Mouse (Mus musculus): Measurements from ENCODE around the gene Unc93b1. TPM values are rescaled to one million over a fixed set of nuclear protein-coding genes. Genes with fewer than 3 reads are reported as not detected.

The Unc93b1 gene
- polyA plus RNA-seq (2014; fragmentation: Nextera tagmentation; extraction: Ambion mirVana): 7.5 and 9.4 TPM in 2 replicates

DNA sequence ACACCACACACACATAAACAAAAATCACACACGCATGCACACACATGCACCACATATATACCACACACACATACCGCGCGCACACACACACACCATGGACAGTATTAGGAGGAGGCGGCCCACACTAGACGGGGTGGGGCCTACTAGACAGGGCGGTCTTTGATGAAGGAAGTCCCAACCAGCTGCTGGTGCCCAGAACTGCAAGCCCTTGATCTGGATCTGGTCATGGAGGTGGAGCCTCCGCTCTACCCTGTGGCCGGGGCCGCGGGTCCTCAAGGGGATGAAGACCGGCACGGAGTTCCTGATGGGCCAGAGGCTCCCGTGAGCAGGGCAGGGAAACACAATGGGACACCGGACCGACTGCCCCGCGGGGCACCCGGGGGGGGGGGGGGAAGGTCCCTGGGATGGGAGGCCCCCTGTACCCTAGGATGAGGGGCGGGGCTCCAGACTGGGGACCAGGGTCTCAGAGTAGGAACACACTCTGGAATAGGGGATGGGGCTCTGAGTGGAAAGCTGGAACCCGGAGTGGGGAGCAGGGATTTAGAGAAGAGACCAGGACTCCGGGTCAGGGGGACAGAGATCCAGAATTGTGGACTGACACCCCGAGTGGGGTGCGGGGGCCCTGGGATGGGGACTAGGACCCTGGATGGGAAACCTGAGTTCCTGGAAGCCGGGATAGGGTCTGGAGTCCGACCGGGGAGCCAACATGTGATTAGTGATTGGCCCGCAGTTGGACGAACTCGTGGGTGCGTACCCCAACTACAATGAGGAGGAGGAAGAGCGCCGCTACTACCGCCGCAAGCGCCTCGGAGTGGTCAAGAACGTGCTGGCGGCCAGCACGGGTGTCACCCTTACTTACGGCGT lies at the start of gene Unc93b1:
TSS of gene Unc93b1 (plus strand) at position 155 of the 864 bp plus-strand sequence.
- H3K9me3 ChIP-seq (replicated peaks; ENCODE audit: control insufficient read depth, low read length): no peaks in the 10 kb centered on the region
- 7% methylated on average over 39 of the region's 42 CpGs for WGBS
- DNase-seq (ENCODE audit: low spot score) (peak; percentile 36), ATAC-seq (peak; percentile 62; the same call in 1 of the 2 replicates)
- H3K27me3 ChIP-seq (replicated peaks; ENCODE audit: control insufficient read depth, insufficient read depth, low read length): 0 out of 2 replicates have a peak, but pooled peaks cover 2% of the 10 kb centered on the region
- H3K4me3 ChIP-seq (ENCODE audit: low read depth, low read length): peak within 1 kb of the TSS; percentile 35
- peaks cover 6% of the 10 kb centered on the region; the same call in 1 of the 2 replicates for H3K4me1 ChIP-seq (ENCODE audit: control insufficient read depth, insufficient read depth, low read length)
- no peaks in the 10 kb centered on the region for H3K36me3 ChIP-seq (ENCODE audit: control insufficient read depth, insufficient read depth, low read length)
- peak within 1 kb of the TSS; percentile 62 for H3K4me2 ChIP-seq (ENCODE audit: low read length)
- no peak within 1 kb of the TSS for H3K27ac ChIP-seq (ENCODE audit: low read depth, low read length)
- peak within 1 kb of the TSS; percentile 10; the same call in 1 of the 2 replicates for H3K9ac ChIP-seq (ENCODE audit: low read length)

DNA sequence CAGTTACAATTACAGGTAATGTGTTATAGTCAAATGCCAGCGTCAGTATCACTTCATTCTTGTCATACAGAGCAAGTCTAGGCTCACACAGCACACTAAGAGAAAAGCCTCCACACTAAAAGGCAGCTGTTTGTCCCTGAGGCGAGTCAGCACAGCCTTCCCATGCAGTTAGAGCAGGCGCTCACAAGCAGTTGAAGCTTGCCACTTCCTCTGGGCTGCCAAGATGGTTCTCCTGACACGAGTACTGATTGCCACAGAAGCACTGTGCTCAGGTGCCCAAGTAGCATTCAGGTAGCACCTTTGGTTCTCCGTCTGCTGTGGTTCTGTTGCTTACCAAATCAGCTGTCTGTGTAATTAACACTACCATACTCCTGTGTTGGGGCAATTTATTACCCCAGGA lies 45.9 kb upstream of the Unc93b1 start:
- Histone ChIP-seq H3K9me3 (replicated peaks; ENCODE audit: control insufficient read depth, low read length) (no peaks in the 10 kb centered on the region), H3K4me3 (ENCODE audit: low read depth, low read length) (no peak overlapping the region), H3K36me3 (ENCODE audit: control insufficient read depth, insufficient read depth, low read length) (peaks cover 68% of the 10 kb centered on the region), H3K27me3 (replicated peaks; ENCODE audit: control insufficient read depth, insufficient read depth, low read length) (no peaks in the 10 kb centered on the region), H3K9ac (ENCODE audit: low read length) (no peak overlapping the region), H3K4me1 (ENCODE audit: control insufficient read depth, insufficient read depth, low read length) (no peaks in the 10 kb centered on the region), H3K27ac (ENCODE audit: low read depth, low read length) (no peak overlapping the region), H3K4me2 (ENCODE audit: low read length) (no peak overlapping the region)
- DNase-seq (ENCODE audit: low spot score) (no peak), ATAC-seq (no peak)
- 91% methylated on average over 5 of the region's 5 CpGs for WGBS

DNA sequence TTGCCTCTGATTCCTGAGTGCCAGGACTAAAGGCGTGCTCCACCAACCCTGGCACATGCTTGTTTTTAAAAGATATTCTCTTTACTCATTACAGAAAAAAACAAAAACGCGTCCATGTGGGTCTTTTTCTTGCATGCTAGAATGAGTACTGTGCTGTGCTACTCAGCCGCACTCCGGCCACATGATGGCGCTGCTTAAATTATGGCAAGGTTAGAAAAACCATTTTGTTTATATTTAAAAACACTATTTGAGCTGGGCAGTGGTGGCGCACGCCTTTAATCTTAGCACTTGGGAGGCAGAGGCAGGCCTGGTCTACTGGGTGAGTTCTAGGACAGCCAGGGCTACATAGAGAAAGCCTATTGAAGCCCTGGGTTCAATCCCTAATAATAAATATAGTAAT lies 44.8 kb upstream of the Unc93b1 start:
- Histone ChIP-seq H3K4me1 (ENCODE audit: control insufficient read depth, insufficient read depth, low read length) (no peaks in the 10 kb centered on the region), H3K4me3 (ENCODE audit: low read depth, low read length) (no peak overlapping the region), H3K9ac (ENCODE audit: low read length) (no peak overlapping the region), H3K36me3 (ENCODE audit: control insufficient read depth, insufficient read depth, low read length) (peaks cover 77% of the 10 kb centered on the region), H3K27me3 (replicated peaks; ENCODE audit: control insufficient read depth, insufficient read depth, low read length) (no peaks in the 10 kb centered on the region), H3K4me2 (ENCODE audit: low read length) (no peak overlapping the region), H3K27ac (ENCODE audit: low read depth, low read length) (no peak overlapping the region), H3K9me3 (replicated peaks; ENCODE audit: control insufficient read depth, low read length) (no peaks in the 10 kb centered on the region)
- ATAC-seq (no peak), DNase-seq (ENCODE audit: low spot score) (peak; percentile 13)
- 89% methylated on average over 8 of the region's 8 CpGs for WGBS

DNA sequence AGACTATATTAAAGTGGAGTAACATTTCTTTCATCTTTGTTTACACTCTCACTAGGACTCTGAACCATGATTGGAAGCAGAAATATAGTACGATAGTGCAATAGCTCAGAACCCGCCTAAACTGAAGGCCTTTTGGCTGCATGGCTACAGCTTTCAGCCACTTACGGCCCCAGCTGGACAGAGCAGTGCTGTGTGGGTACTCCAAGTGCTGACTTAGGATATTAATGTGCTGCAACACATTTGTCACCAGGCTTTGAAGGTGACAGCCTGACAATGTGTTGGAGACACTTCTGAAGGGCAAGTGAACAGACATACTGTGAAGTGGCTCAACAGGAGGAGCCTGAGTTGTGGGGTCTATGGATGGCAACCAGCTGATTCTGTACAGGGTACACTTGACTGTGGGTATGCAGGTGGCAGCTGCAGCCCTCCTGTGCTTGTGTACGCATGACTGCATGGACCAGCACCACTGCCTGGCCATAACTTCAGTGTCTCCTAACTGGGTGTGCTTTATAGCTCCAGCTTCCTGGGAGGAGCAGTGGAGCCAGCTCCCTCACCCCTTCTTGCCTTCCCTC lies 41.4 kb upstream of the Unc93b1 start:
- Histone ChIP-seq H3K4me1 (ENCODE audit: control insufficient read depth, insufficient read depth, low read length) (no peaks in the 10 kb centered on the region), H3K9me3 (replicated peaks; ENCODE audit: control insufficient read depth, low read length) (no peaks in the 10 kb centered on the region), H3K27me3 (replicated peaks; ENCODE audit: control insufficient read depth, insufficient read depth, low read length) (no peaks in the 10 kb centered on the region), H3K9ac (ENCODE audit: low read length) (no peak overlapping the region), H3K36me3 (ENCODE audit: control insufficient read depth, insufficient read depth, low read length) (peaks cover 75% of the 10 kb centered on the region), H3K4me2 (ENCODE audit: low read length) (no peak overlapping the region), H3K4me3 (ENCODE audit: low read depth, low read length) (no peak overlapping the region), H3K27ac (ENCODE audit: low read depth, low read length) (no peak overlapping the region)
- ATAC-seq (no peak), DNase-seq (ENCODE audit: low spot score) (no peak)
- WGBS: 96% methylated on average over 4 of the region's 4 CpGs

DNA sequence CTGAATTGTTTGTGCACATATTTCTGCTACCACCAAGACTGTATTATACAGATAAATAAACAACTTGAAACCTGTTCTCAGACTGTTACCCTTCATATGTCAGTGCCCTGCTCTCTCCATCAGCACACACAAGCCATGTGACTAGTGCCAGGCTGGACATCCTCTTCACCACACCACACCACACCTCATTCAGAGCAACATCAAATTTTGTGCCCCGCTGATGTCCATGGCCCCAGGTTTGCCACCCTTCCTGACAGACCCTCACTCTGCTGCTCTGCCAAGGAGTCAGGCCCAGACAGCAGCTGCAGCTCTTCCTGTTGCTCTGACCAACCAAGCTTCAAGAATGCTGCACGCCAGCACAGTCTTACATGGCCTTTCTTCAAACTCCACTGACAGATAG lies 40.7 kb upstream of the Unc93b1 start:
- Histone ChIP-seq H3K9ac (ENCODE audit: low read length) (no peak overlapping the region), H3K4me1 (ENCODE audit: control insufficient read depth, insufficient read depth, low read length) (no peaks in the 10 kb centered on the region), H3K27me3 (replicated peaks; ENCODE audit: control insufficient read depth, insufficient read depth, low read length) (no peaks in the 10 kb centered on the region), H3K36me3 (ENCODE audit: control insufficient read depth, insufficient read depth, low read length) (peaks cover 68% of the 10 kb centered on the region), H3K4me3 (ENCODE audit: low read depth, low read length) (no peak overlapping the region), H3K4me2 (ENCODE audit: low read length) (no peak overlapping the region), H3K9me3 (replicated peaks; ENCODE audit: control insufficient read depth, low read length) (no peaks in the 10 kb centered on the region), H3K27ac (ENCODE audit: low read depth, low read length) (no peak overlapping the region)
- ATAC-seq (no peak), DNase-seq (ENCODE audit: low spot score) (no peak)
- WGBS: 100% methylated on average over 2 of the region's 2 CpGs

DNA sequence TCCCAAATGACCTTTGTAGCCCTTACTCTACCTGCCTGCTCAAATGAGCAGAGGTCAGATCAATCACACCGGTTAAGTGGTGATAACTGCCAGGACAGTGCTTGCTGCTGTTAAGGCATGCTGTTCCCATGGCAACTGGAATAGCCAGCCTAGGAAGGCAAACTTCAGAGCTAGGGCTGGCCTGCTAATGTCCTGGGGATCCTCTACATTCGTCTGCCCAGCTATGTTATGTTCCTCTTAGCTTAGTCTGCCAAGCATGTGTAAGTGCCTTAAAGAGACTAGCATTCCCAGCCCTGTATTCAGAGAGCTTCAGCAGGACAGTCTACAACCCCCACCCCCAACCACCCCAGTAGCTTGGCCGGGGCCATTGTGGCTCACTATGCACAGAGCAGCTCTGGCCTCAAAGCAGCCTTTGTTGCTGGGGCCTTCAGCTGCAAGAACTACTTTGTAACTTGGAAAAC lies 39.8 kb upstream of the Unc93b1 start:
- Histone ChIP-seq H3K27ac (ENCODE audit: low read depth, low read length) (no peak overlapping the region), H3K36me3 (ENCODE audit: control insufficient read depth, insufficient read depth, low read length) (peaks cover 62% of the 10 kb centered on the region), H3K27me3 (replicated peaks; ENCODE audit: control insufficient read depth, insufficient read depth, low read length) (no peaks in the 10 kb centered on the region), H3K4me1 (ENCODE audit: control insufficient read depth, insufficient read depth, low read length) (no peaks in the 10 kb centered on the region), H3K4me2 (ENCODE audit: low read length) (no peak overlapping the region), H3K4me3 (ENCODE audit: low read depth, low read length) (no peak overlapping the region), H3K9me3 (replicated peaks; ENCODE audit: control insufficient read depth, low read length) (no peaks in the 10 kb centered on the region), H3K9ac (ENCODE audit: low read length) (no peak overlapping the region)
- no peak for ATAC-seq
- WGBS: 35% methylated on average over 3 of the region's 3 CpGs
- DNase-seq (ENCODE audit: low spot score): peak; percentile 15

DNA sequence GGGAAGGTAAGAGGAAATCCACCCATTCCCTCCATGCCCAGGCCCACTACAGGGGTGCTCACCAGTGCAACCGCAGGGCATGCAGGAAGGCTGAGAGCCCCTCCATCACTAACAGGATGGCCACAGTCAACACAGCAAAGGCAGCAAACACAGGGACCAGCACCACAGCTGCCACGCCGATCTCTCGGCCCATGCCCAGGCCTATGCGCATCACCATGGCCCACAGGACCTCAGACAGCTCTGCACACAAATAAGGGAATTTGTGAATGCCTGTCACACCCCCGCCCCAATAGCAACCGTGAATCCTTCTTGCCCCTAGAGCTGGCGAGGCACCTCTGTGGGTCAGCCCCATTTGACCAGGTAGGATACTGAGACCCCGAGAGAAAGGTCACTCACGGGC lies 38.8 kb upstream of the Unc93b1 start:
- no peak overlapping the region for H3K27ac ChIP-seq (ENCODE audit: low read depth, low read length)
- no peaks in the 10 kb centered on the region for H3K27me3 ChIP-seq (replicated peaks; ENCODE audit: control insufficient read depth, insufficient read depth, low read length)
- ATAC-seq: no peak
- no peaks in the 10 kb centered on the region for H3K4me1 ChIP-seq (ENCODE audit: control insufficient read depth, insufficient read depth, low read length)
- 95% methylated on average over 10 of the region's 10 CpGs for WGBS
- no peak overlapping the region for H3K9ac ChIP-seq (ENCODE audit: low read length)
- no peak for DNase-seq (ENCODE audit: low spot score)
- no peak overlapping the region for H3K4me3 ChIP-seq (ENCODE audit: low read depth, low read length)
- no peaks in the 10 kb centered on the region for H3K9me3 ChIP-seq (replicated peaks; ENCODE audit: control insufficient read depth, low read length)
- H3K4me2 ChIP-seq (ENCODE audit: low read length): no peak overlapping the region
- peaks cover 52% of the 10 kb centered on the region for H3K36me3 ChIP-seq (ENCODE audit: control insufficient read depth, insufficient read depth, low read length)

DNA sequence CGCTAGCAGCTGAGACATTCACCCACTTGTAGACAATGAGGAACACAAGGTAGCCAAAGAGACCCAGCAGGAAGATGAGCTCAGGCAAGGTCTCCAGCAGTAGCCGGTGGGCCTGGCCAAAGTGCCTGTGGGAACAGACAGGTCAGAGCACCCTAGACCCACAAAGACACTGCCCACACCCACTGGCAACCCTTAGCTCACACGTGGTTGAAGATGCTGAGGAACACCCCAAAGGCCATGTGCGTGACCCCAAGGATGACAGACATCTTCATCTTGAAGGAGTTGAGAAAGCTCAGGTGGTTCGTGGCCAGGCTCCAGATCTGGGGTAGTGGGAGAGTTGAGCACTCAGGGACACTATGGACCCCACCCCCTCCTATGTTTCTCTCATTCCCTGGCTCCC lies 37.4 kb upstream of the Unc93b1 start:
- Histone ChIP-seq H3K36me3 (ENCODE audit: control insufficient read depth, insufficient read depth, low read length) (peaks cover 39% of the 10 kb centered on the region), H3K27ac (ENCODE audit: low read depth, low read length) (no peak overlapping the region), H3K9ac (ENCODE audit: low read length) (no peak overlapping the region), H3K4me1 (ENCODE audit: control insufficient read depth, insufficient read depth, low read length) (no peaks in the 10 kb centered on the region), H3K4me3 (ENCODE audit: low read depth, low read length) (no peak overlapping the region), H3K27me3 (replicated peaks; ENCODE audit: control insufficient read depth, insufficient read depth, low read length) (no peaks in the 10 kb centered on the region), H3K4me2 (ENCODE audit: low read length) (no peak overlapping the region), H3K9me3 (replicated peaks; ENCODE audit: control insufficient read depth, low read length) (no peaks in the 10 kb centered on the region)
- 92% methylated on average over 5 of the region's 5 CpGs for WGBS
- DNase-seq (ENCODE audit: low spot score) (no peak), ATAC-seq (no peak)

DNA sequence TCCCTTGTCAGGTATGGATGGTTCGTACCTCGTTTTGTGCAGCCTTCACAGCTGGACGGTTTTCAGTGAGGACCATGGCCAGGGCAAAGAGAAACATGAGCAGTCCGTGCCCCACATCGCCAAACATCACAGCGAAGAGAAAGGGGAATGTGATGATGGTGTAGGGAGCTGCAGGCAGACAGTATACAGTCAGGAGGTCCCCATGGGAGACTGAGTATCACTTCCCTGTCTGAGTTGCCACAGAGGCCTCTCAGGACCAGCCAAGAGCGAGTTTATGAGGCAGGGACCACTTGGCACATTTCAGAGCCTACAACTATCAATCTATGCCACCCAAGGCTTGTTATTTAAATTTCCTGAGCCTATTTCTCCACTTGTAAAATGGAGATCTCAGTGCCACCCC lies 36.0 kb upstream of the Unc93b1 start:
- DNase-seq (ENCODE audit: low spot score) (no peak), ATAC-seq (no peak)
- Histone ChIP-seq H3K27ac (ENCODE audit: low read depth, low read length) (no peak overlapping the region), H3K4me3 (ENCODE audit: low read depth, low read length) (no peak overlapping the region), H3K36me3 (ENCODE audit: control insufficient read depth, insufficient read depth, low read length) (peaks cover 25% of the 10 kb centered on the region), H3K4me1 (ENCODE audit: control insufficient read depth, insufficient read depth, low read length) (no peaks in the 10 kb centered on the region), H3K27me3 (replicated peaks; ENCODE audit: control insufficient read depth, insufficient read depth, low read length) (no peaks in the 10 kb centered on the region), H3K9me3 (replicated peaks; ENCODE audit: control insufficient read depth, low read length) (no peaks in the 10 kb centered on the region), H3K4me2 (ENCODE audit: low read length) (no peak overlapping the region), H3K9ac (ENCODE audit: low read length) (no peak overlapping the region)
- WGBS: 79% methylated on average over 7 of the region's 7 CpGs

Data from forebrain, embryonic 14.5 days (tissue).